Mouse (Mus musculus): ENCODE data around the gene Gm17026. TPM values are rescaled to one million over a fixed set of nuclear protein-coding genes. Genes with fewer than 3 reads are reported as not detected.
"Not testable (repeated sequence)": the region's sequence is repeated elsewhere in the genome, so short reads cannot be mapped to it uniquely, and the experiment has no call there.

Gm17026 gene
- not detected in 2 replicates for polyA plus RNA-seq (2015; fragmentation: Nextera tagmentation; extraction: Ambion mirVana)

DNA sequence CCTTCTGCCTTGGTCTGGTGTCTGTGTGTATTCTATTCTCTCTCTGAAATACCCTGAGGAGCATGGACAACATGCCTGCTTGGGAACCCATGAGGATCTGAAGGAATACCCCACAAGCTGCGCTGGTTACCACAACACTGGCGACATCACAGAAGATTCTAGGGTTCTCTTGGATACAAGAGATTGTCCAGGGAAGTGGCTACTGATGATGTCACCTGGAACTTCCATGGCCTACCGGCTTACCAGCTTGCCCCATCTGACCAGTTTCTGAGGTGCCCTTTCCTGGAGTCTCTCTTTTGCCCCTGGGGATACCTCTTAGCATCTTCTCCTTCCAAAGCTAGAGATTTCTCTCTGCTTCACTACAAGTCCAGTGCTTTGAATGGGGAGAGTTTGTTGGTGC, at the start of gene Gm17026:
Gm17026 (minus strand) TSS at position 101 of the 400 bp plus-strand sequence.
- ATAC-seq (ENCODE audit: insufficient number of reproducible peaks, low FRiP score, low TSS enrichment, low read depth); H3K27ac ChIP-seq: not testable (repeated sequence)
- 100% methylated on average over 1 of the region's 3 CpGs for WGBS

DNA sequence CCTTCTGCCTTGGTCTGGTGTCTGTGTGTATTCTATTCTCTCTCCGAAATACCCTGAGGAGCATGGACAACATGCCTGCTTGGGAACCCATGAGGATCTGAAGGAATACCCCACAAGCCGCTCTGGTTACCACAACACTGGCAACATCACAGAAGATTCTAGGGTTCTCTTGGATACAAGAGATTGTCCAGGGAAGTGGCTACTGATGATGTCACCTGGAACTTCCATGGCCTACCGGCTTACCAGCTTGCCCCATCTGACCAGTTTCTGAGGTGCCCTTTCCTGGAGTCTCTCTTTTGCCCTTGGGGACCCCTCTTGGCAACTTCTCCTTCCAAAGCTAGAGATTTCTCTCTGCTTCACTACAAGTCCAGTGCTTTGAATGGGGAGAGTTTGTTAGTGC, 37.4 kb upstream of the Gm17026 start, which contains the start of gene Gm9611:
Gm9611 (minus strand) TSS at position 101 of the 400 bp plus-strand sequence.
- not testable (repeated sequence) for H3K36me3 ChIP-seq; H3K27me3 ChIP-seq; ATAC-seq (ENCODE audit: insufficient number of reproducible peaks, low FRiP score, low TSS enrichment, low read depth); H3K4me2 ChIP-seq; H3K27ac ChIP-seq; H3K4me3 ChIP-seq; H3K9ac ChIP-seq; H3K4me1 ChIP-seq; H3K9me3 ChIP-seq
- 100% methylated on average over 1 of the region's 3 CpGs for WGBS

More for the DNA sequence above, at the start of gene Gm17026:
- not testable (repeated sequence) for H3K27me3 ChIP-seq, H3K4me2 ChIP-seq, H3K9ac ChIP-seq, H3K4me3 ChIP-seq, H3K9me3 ChIP-seq, H3K36me3 ChIP-seq, H3K4me1 ChIP-seq

DNA sequence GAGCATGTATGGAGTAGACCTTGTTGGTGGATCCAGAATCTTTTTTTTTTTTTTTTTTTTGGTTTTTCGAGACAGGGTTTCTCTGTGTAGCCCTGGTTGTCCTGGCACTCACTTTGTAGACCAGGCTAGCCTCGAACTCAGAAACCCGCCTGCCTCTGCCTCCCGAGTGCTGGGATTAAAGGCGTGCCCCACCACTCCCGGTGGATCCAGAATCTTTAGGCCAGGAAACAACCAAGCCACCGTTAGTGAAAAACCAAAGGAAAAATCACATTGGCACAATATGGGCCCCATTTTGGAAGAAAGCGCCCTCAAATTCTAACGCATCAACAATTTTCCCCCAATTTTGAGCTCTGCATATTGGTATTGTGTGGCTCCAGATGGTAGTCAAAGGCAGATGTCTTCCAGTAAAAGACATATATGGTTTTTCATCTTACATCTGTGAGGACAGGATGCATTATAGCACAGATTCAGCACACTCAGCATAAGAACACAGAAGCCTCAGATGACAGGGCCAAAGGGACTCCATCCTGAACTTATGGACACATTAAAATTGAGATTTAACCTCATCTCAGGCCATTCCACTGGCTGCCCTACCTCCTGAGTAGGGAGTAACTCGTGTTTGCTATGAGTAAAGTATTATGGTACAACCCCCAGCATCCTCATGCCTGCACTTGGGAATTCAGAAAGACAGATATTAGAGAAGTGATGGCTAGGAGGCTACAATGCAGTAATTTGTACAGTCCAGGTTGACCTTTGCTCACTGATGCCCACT, 42.9 kb downstream of the Gm17026 start:
- not testable (repeated sequence) for H3K9me3 ChIP-seq; ATAC-seq (ENCODE audit: insufficient number of reproducible peaks, low FRiP score, low TSS enrichment, low read depth); H3K4me3 ChIP-seq; H3K4me2 ChIP-seq; H3K36me3 ChIP-seq; H3K27ac ChIP-seq; H3K27me3 ChIP-seq; H3K9ac ChIP-seq; H3K4me1 ChIP-seq
- WGBS = 74% methylated on average over 9 of the region's 10 CpGs

Small RNAs within 50 kb of the gene (microRNA-seq; reads per million reads assigned to microRNA genes)
- gene Gm25208 (not detected), gene Gm25892 (not detected)

Other genes with a start within 250 kb of the Gm17026 start
- not detected in 2 replicates for gene Gm7951, start 142.7 kb downstream of the Gm17026 start, polyA plus RNA-seq (2015; fragmentation: Nextera tagmentation; extraction: Ambion mirVana)
- gene Gm17027, start 97.4 kb downstream of the Gm17026 start, polyA plus RNA-seq (2015; fragmentation: Nextera tagmentation; extraction: Ambion mirVana) = not detected in 2 replicates
- gene Gm3573, start 69.3 kb downstream of the Gm17026 start, polyA plus RNA-seq (2015; fragmentation: Nextera tagmentation; extraction: Ambion mirVana) = not detected in 2 replicates
- not detected in 2 replicates for gene Gm9611, start 37.3 kb upstream of the Gm17026 start, polyA plus RNA-seq (2015; fragmentation: Nextera tagmentation; extraction: Ambion mirVana)
- gene Gm7995, start 50.2 kb upstream of the Gm17026 start, polyA plus RNA-seq (2015; fragmentation: Nextera tagmentation; extraction: Ambion mirVana) = not detected in 2 replicates
- gene Gm8005, start 179.6 kb upstream of the Gm17026 start, polyA plus RNA-seq (2015; fragmentation: Nextera tagmentation; extraction: Ambion mirVana) = not detected in 2 replicates
- gene Gm8011, start 203.8 kb upstream of the Gm17026 start, polyA plus RNA-seq (2015; fragmentation: Nextera tagmentation; extraction: Ambion mirVana) = not detected in 2 replicates
- gene Gm8020, start 242.3 kb upstream of the Gm17026 start, polyA plus RNA-seq (2015; fragmentation: Nextera tagmentation; extraction: Ambion mirVana) = not detected in 2 replicates